Mouse (Mus musculus): Measurements from ENCODE around the gene Pithd1.
A peak's percentile ranks its signal among the peaks of the same experiment; 100 is the strongest.

Gene Pithd1

DNA sequence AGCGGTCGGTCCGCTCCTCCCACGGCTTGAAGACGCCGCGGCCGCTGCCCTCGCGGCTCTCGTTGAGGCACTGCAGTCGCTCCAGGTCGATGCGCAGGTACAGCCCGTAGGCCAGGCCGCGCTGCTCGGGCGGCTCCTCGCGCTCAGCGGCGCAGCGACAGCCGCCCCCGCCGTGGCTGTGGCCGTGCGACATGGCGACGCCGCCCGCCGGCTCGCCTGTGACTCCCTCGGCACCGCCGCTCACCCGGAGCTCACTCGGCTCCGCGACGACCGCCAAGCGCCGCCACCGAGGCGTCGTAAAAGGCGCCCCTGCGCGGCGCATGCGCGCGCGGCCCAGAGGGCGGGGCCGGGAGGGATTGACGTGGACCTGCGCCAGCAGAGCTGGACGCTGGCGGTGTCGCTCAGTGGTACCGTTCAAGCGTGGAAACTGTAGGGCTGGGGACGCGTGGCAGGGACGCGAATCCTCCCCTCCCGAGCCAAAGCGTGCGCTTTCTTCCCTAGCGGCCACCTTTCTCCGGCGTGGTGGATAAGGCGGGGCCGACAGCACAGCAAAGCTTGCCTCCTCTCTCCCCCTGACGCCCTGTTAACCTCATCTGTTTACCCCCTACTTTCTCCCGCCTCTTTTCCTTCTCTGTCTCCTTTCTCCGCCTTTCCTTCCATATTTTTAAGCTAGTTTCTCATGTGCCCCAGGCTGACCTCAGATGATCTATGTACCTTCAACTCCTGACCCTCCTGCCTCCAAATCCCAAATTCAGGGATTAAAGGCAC is at the start of gene Pithd1:
TSS of gene Pithd1 (minus strand) at position 322 of the 768 bp plus-strand sequence.
- peak; percentile 93 for DNase-seq (ENCODE audit: low spot score)

DNA sequence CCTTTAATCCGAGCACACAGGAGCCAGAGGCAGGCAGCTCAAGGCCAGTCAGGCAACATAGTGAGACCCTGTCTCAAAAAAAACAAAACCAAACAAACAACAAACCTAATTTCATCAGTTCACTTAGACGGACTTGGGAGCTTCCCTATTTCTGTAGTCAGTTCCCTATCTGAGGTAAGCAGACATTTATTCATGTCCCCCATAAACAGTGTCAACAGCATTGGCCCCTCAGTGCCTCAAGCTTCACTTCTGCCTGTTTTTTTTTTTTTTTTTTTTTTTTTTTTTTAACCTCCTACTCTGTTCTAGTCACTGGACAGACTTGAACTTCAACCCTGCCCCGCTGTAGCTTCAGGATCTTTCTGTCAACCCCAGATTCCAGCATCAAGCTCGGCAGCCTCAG is 48.0 kb upstream of the Pithd1 start:
- no peak for DNase-seq (ENCODE audit: low spot score)

DNA sequence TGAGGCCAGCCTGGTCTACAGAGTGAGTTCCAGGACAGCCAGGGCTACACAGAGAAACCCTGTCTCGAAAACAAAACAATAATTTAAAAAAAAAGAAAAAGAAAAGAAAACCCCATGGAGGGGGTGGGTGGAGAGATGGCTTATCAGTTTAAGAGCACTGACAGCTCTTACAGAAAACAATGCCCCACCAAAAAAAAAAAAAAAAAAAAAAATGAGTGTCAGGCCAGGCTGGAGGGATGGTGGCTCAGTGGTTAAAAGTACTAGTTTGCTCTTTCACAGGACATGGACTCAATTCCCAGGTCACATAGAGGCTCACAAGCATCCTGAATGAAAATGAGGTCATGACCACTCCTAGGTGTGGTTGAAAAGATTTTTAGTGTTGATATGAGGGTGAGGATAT is 46.2 kb upstream of the Pithd1 start:
- DNase-seq (ENCODE audit: low spot score), result no peak

GRCm38 (mm10) chr4:136030968-136031909 is 44.2 kb upstream of the Pithd1 start:
- peak; percentile 44 for DNase-seq (ENCODE audit: low spot score)

DNA sequence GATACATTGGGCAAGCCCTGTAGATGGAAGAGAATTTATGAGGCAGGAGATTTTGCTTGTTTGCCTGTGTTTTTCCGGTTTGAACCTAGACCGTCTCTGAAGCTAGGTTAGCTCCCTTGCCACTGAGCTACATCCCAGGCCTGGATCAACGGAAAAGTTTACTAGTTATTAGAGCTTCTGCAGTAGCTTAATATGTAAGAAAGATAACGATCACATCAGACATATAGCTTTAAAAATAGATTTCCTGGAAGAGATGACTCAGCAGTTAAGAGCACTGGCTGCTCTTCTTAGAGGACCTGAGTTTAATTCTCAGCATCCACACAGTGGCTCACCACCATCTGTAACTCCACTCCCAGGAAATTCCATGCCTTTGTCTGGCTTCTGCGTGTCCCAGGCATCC is 41.6 kb upstream of the Pithd1 start:
- no peak for DNase-seq (ENCODE audit: low spot score)

DNA sequence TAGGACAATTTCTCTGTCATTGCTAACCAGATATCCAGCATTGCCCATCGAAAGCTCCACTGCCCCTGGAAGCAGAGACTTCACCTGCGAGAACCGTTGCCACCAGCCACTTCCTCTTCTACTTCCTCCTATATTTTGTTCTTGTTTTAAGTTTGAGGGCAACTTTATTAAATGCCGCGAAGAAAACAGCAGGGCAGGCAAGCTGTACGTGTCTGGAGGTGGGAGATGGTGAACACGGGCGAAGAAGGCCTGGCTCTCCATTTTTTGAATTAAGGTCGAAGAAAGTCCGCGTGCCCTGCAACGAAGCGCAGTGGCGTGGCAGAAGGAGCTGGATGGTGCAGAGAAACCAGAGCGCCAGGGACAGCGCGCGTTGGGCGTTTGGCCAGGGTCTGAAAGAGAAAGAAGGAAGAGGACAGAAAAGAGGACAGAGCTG is 41.1 kb upstream of the Pithd1 start:
- DNase-seq (ENCODE audit: low spot score), result no peak

DNA sequence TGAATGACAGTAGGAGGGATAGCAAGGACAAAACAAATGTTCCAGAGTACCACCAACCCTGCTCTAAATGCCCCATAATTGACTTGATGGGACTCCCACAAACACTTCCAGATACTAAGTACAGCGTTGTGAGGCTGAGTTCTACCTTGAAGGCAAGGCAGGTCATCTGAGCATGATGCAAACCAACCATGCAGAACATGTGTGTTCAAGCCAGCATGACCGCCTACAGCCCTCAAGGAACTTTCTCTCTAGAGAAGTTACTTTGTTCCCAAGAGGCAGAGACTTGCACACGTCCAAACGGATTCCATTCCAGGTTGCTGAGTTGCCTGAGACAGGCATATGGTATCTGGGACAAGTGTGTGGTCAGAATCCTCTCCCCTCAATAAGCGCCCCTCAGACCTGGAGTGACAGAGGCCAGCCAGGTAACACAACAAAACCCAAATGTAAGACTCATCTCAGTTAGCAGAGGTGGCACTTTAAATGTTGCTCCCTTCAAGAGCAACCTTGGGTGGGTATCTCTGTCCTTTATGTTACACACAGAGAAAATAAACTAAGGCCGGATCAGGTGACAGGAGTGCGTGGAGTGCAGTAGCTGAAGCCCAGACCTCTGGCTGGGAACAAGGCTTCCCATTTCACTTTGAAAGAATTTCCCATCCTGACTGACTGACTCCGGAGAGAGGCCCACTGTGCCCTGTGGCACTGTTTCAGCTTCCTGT is 40.5 kb upstream of the Pithd1 start:
- DNase-seq (ENCODE audit: low spot score), result no peak

- no peak for DNase-seq (ENCODE audit: low spot score)
These were observed 38.3 kb upstream of the Pithd1 start for GRCm38 (mm10) chr4:136025350-136025749.

- no peak for DNase-seq (ENCODE audit: low spot score)
These were observed 35.9 kb upstream of the Pithd1 start for GRCm38 (mm10) chr4:136022924-136023323.

DNA sequence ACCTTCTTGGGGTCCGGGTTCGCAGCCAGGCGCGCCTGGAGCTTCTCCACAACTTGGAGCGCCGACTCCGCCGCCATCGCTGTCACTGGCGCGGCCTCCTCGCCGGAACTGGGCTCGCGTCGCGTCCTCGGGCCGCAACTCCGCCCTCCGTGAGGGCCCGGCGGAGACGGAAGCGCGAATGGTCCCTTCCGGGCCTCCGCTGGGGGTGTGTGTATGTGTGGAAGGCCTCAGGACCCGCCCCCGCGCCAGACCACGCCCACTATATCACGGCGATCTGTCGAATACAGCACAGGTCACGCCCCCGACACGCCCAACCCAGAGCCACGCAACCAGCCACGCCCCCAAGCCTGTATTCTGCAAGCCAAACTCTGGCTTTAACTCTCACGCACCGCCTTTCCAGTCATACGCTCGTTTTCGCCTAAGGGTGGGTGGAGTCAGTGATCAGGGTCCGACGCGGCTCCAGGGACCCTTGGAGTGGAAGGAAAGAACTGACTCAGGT is 34.5 kb upstream of the Pithd1 start, which contains the start of gene Eloa:
TSS of gene Eloa (minus strand) at position 215 of the 499 bp plus-strand sequence.
- DNase-seq (ENCODE audit: low spot score), result peak; percentile 100

- no peak for DNase-seq (ENCODE audit: low spot score)
These were observed 33.9 kb upstream of the Pithd1 start for GRCm38 (mm10) chr4:136020743-136021548.

DNA sequence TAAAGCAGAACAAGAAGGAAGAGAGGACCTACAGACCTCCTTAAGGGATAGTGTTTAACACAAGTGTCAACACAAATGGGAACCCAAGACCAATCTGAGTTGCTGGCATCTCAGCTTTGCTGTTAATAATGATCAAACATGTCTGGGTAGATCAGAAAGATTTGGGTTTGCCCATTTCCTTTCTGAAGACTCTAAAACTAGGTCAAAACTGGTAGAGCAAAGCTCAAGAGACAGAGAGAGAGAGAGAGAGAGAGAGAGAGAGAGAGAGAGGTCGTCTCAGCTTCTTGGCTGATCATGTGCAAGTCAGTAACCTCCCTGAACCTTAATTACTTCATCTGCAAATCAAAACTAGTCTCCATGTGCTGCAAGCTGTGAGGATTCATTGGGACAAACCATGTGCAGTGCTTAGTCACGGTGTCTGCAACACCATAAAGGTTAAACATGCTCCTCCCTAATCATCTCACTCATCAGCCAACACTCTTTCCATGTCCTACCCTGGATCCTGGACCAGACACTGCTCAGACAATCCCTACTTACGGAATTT is 29.1 kb upstream of the Pithd1 start:
- DNase-seq (ENCODE audit: low spot score), result no peak

- DNase-seq (ENCODE audit: low spot score), result no peak
These were observed 23.5 kb upstream of the Pithd1 start for GRCm38 (mm10) chr4:136010586-136010985.

DNA sequence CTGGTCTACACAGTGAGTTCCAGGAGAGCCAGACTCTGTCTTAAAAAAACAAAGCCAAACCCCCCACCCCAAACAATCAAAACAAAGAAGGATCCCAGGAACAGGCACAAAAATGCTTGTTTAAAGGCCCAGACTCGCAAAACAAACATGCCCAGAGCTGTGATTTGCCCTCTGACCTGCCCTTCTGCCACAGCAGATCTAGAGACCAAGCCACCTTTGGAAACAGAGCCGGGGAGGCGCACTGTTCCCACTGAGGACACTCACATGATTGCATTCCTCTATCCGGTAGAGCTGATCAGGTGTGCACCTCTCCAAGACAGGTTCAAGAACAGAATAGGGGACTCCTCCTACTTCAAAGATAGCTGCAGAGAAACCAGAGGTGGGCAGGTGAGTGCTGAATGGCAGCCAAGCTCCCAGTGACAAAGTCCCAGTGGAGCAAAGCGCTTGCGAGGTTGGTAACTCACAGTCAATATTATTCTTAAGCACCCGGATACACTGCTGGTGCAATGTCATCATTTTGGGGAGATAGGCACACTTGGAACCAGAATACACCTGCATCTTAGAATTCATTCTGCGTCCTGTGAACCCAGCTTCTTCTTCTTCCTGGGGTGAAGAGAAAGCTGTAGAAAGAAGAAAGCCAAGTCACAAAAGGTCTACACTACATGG is 21.9 kb upstream of the Pithd1 start:
- no peak for DNase-seq (ENCODE audit: low spot score)

GRCm38 (mm10) chr4:136006821-136007220 is 19.8 kb upstream of the Pithd1 start:
- no peak for DNase-seq (ENCODE audit: low spot score)

GRCm38 (mm10) chr4:136004921-136005320 is 17.9 kb upstream of the Pithd1 start:
- no peak for DNase-seq (ENCODE audit: low spot score)

GRCm38 (mm10) chr4:136004107-136004675 is 17.1 kb upstream of the Pithd1 start:
- DNase-seq (ENCODE audit: low spot score), result no peak

- DNase-seq (ENCODE audit: low spot score), result no peak
These were observed 8.1 kb upstream of the Pithd1 start for GRCm38 (mm10) chr4:135995118-135995517.

- DNase-seq (ENCODE audit: low spot score), result no peak
These were observed 6.9 kb upstream of the Pithd1 start for GRCm38 (mm10) chr4:135993941-135994340.

GRCm38 (mm10) chr4:135987714-135988113 is 650 bp upstream of the Pithd1 start:
- no peak for DNase-seq (ENCODE audit: low spot score)

Measured in ovary, postnatal 36 days (tissue).